Mouse (Mus musculus): ENCODE measurements around the gene Ralgds. TPM values are rescaled to one million over a fixed set of nuclear protein-coding genes. Genes with fewer than 3 reads are reported as not detected.
"Not testable (repeated sequence)": the region's sequence is repeated elsewhere in the genome, so short reads cannot be mapped to it uniquely, and the experiment has no call there.

Gene Ralgds
- polyA plus RNA-seq, 1 experiment: not detected

GRCm38 (mm10) chr2:28502987-28503386 lies 9.9 kb upstream of the Ralgds start:
- Histone ChIP-seq H3K4me3 (ENCODE audit: insufficient read depth, low read depth, low read length) (no peak overlapping the region), H3K4me1 (ENCODE audit: control insufficient read depth, insufficient read depth, low read length) (no peaks in the 10 kb centered on the region), H3K27ac (ENCODE audit: insufficient read depth, low read depth, low read length) (no peak overlapping the region)
- WGBS: 90% methylated on average over 10 of the region's 10 CpGs
- TF ChIP-seq CTCF (IDR thresholded peaks at IDR 0.05; ENCODE audit: insufficient read depth, low read depth, low read length) (no peak), POLR2A (IDR thresholded peaks at IDR 0.05; ENCODE audit: insufficient read depth, low read depth, low read length) (no peak)

GRCm38 (mm10) chr2:28504676-28505075 lies 8.2 kb upstream of the Ralgds start:
- no peak overlapping the region for H3K27ac ChIP-seq (ENCODE audit: insufficient read depth, low read depth, low read length)
- no peak overlapping the region for H3K4me3 ChIP-seq (ENCODE audit: insufficient read depth, low read depth, low read length)
- TF ChIP-seq POLR2A (IDR thresholded peaks at IDR 0.05; ENCODE audit: insufficient read depth, low read depth, low read length) (no peak), CTCF (IDR thresholded peaks at IDR 0.05; ENCODE audit: insufficient read depth, low read depth, low read length) (no peak)
- WGBS: 89% methylated on average over 13 of the region's 13 CpGs
- H3K4me1 ChIP-seq (ENCODE audit: control insufficient read depth, insufficient read depth, low read length): no peaks in the 10 kb centered on the region

- TF ChIP-seq CTCF (IDR thresholded peaks at IDR 0.05; ENCODE audit: insufficient read depth, low read depth, low read length): no peak
- no peak for TF ChIP-seq POLR2A (IDR thresholded peaks at IDR 0.05; ENCODE audit: insufficient read depth, low read depth, low read length)
- H3K4me1 ChIP-seq (ENCODE audit: control insufficient read depth, insufficient read depth, low read length): no peaks in the 10 kb centered on the region
- no peak within 1 kb of the TSS for H3K4me3 ChIP-seq (ENCODE audit: insufficient read depth, low read depth, low read length)
- H3K27ac ChIP-seq (ENCODE audit: insufficient read depth, low read depth, low read length): no peak within 1 kb of the TSS
- 86% methylated on average over 3 of the region's 3 CpGs for WGBS
These were observed 7.1 kb upstream of the Ralgds start, which contains the start of gene Gm10134 for GRCm38 (mm10) chr2:28505795-28506194. TSS of gene Gm10134 (plus strand) at chr2:28506095.

- TF ChIP-seq CTCF (IDR thresholded peaks at IDR 0.05; ENCODE audit: insufficient read depth, low read depth, low read length): no peak
- no peak for TF ChIP-seq POLR2A (IDR thresholded peaks at IDR 0.05; ENCODE audit: insufficient read depth, low read depth, low read length)
- Histone ChIP-seq H3K4me3 (ENCODE audit: insufficient read depth, low read depth, low read length) (no peak overlapping the region), H3K27ac (ENCODE audit: insufficient read depth, low read depth, low read length) (no peak overlapping the region), H3K4me1 (ENCODE audit: control insufficient read depth, insufficient read depth, low read length) (no peaks in the 10 kb centered on the region)
- WGBS: 84% methylated on average over 6 of the region's 6 CpGs
These were observed 6.6 kb upstream of the Ralgds start for GRCm38 (mm10) chr2:28506291-28506690.

GRCm38 (mm10) chr2:28511600-28511999 lies 1.3 kb upstream of the Ralgds start:
- WGBS: 55% methylated on average over 5 of the region's 5 CpGs
- H3K27ac ChIP-seq (ENCODE audit: insufficient read depth, low read depth, low read length); H3K4me3 ChIP-seq (ENCODE audit: insufficient read depth, low read depth, low read length): not testable (repeated sequence)
- peaks cover 19% of the 10 kb centered on the region for H3K4me1 ChIP-seq (ENCODE audit: control insufficient read depth, insufficient read depth, low read length)

- no peak overlapping the region for H3K27ac ChIP-seq (ENCODE audit: insufficient read depth, low read depth, low read length)
- WGBS: 4% methylated on average over 47 of the region's 47 CpGs
- TF ChIP-seq POLR2A (IDR thresholded peaks at IDR 0.05; ENCODE audit: insufficient read depth, low read depth, low read length) (no peak), CTCF (IDR thresholded peaks at IDR 0.05; ENCODE audit: insufficient read depth, low read depth, low read length) (no peak)
- peak overlapping the region; percentile 82 for H3K4me3 ChIP-seq (ENCODE audit: insufficient read depth, low read depth, low read length)
- H3K4me1 ChIP-seq (ENCODE audit: control insufficient read depth, insufficient read depth, low read length): peaks cover 35% of the 10 kb centered on the region
These were observed 776 bp downstream of the Ralgds start for GRCm38 (mm10) chr2:28513431-28514370.

GRCm38 (mm10) chr2:28514489-28514888 lies 1.6 kb downstream of the Ralgds start:
- Histone ChIP-seq H3K4me1 (ENCODE audit: control insufficient read depth, insufficient read depth, low read length) (peaks cover 38% of the 10 kb centered on the region), H3K4me3 (ENCODE audit: insufficient read depth, low read depth, low read length) (peak overlapping the region; percentile 19; the same call in 1 of the 2 replicates), H3K27ac (ENCODE audit: insufficient read depth, low read depth, low read length) (no peak overlapping the region)
- TF ChIP-seq POLR2A (IDR thresholded peaks at IDR 0.05; ENCODE audit: insufficient read depth, low read depth, low read length): no peak
- TF ChIP-seq CTCF (IDR thresholded peaks at IDR 0.05; ENCODE audit: insufficient read depth, low read depth, low read length): peak; percentile 52; the same call in 1 of the 2 replicates
- WGBS: 22% methylated on average over 5 of the region's 5 CpGs

GRCm38 (mm10) chr2:28517206-28517909 lies 4.4 kb downstream of the Ralgds start:
- Histone ChIP-seq H3K4me1 (ENCODE audit: control insufficient read depth, insufficient read depth, low read length) (peaks cover 58% of the 10 kb centered on the region), H3K4me3 (ENCODE audit: insufficient read depth, low read depth, low read length) (no peak overlapping the region), H3K27ac (ENCODE audit: insufficient read depth, low read depth, low read length) (no peak overlapping the region)
- 58% methylated on average over 5 of the region's 5 CpGs for WGBS
- TF ChIP-seq POLR2A (IDR thresholded peaks at IDR 0.05; ENCODE audit: insufficient read depth, low read depth, low read length) (no peak), CTCF (IDR thresholded peaks at IDR 0.05; ENCODE audit: insufficient read depth, low read depth, low read length) (peak; percentile 65)

GRCm38 (mm10) chr2:28518231-28518630 lies 5.3 kb downstream of the Ralgds start:
- WGBS: 32% methylated on average over 2 of the region's 2 CpGs
- TF ChIP-seq POLR2A (IDR thresholded peaks at IDR 0.05; ENCODE audit: insufficient read depth, low read depth, low read length): no peak
- no peak for TF ChIP-seq CTCF (IDR thresholded peaks at IDR 0.05; ENCODE audit: insufficient read depth, low read depth, low read length)
- H3K4me1 ChIP-seq (ENCODE audit: control insufficient read depth, insufficient read depth, low read length): peaks cover 61% of the 10 kb centered on the region
- no peak overlapping the region for H3K27ac ChIP-seq (ENCODE audit: insufficient read depth, low read depth, low read length)
- H3K4me3 ChIP-seq (ENCODE audit: insufficient read depth, low read depth, low read length): no peak overlapping the region
